Mouse (Mus musculus) left cerebral cortex, postnatal 14 days (tissue): ENCODE results near the gene Strn3. TPM values are rescaled to one million over a fixed set of nuclear protein-coding genes. Genes with fewer than 3 reads are reported as not detected.
"Not testable (repeated sequence)": the region's sequence is repeated elsewhere in the genome, so short reads cannot be mapped to it uniquely, and the experiment has no call there.

Source experiments
- DNase-seq, 2 experiments: peaks; one replicate each; pipeline ENCODE4 v3.0.0; 2021 to 2022; ENCODE audit warnings: low spot score in 2 of 2, mixed read lengths in 1 of 2
- intact Hi-C: fragments of 180-260 bp; cut with DNase I; formaldehyde crosslinking; loops from one replicate; pipeline ENCODE4 v1.15.1; 2025
- total RNA-seq, 2 experiments: library from RNA; stranded (reverse); gene quantifications; 2 replicates each; pipeline ENCODE4 v1.2.3; 2021

Gene Strn3
- total RNA-seq, 2 experiments from 2014 or later = 75.9 to 77.6 TPM

- intact Hi-C loops = no loop called here
- DNase-seq = no peak
Measured at GRCm38 (mm10) chr12:51636689-51637470, 54.8 kb downstream of the Strn3 start.

GRCm38 (mm10) chr12:51636260-51636659 lies 55.4 kb downstream of the Strn3 start:
- no peak for DNase-seq
- intact Hi-C loops = no loop called here

GRCm38 (mm10) chr12:51633481-51633880 lies 58.2 kb downstream of the Strn3 start:
- intact Hi-C loops = no loop called here
- no peak for DNase-seq

- intact Hi-C loops = no loop called here
- DNase-seq = no peak
Measured at GRCm38 (mm10) chr12:51623366-51623694, 68.4 kb downstream of the Strn3 start.

- DNase-seq = peak in 1 of 2 experiments; percentile 28
- intact Hi-C loops = no loop called here
Measured at GRCm38 (mm10) chr12:51622670-51623365, 68.9 kb downstream of the Strn3 start.

- intact Hi-C loops = no loop called here
- DNase-seq = no peak
Measured at GRCm38 (mm10) chr12:51621161-51621560, 70.5 kb downstream of the Strn3 start.

GRCm38 (mm10) chr12:51620572-51620971 lies 71.1 kb downstream of the Strn3 start:
- intact Hi-C loops = no loop called here
- DNase-seq = no peak

- no peak for DNase-seq
- intact Hi-C loops = loop anchor here (10.0 kb wide), 1 partner anchor 198 kb away; no protein-coding TSS in a partner anchor
Measured at GRCm38 (mm10) chr12:51612361-51612760, 79.3 kb downstream of the Strn3 start.

GRCm38 (mm10) chr12:51606138-51606537 lies 85.6 kb downstream of the Strn3 start:
- DNase-seq = no peak
- intact Hi-C loops = no loop called here

GRCm38 (mm10) chr12:51603306-51603705 lies 88.4 kb downstream of the Strn3 start:
- intact Hi-C loops = no loop called here
- DNase-seq = no peak

- DNase-seq = no peak
- intact Hi-C loops = no loop called here
Measured at GRCm38 (mm10) chr12:51594030-51594470, 97.6 kb downstream of the Strn3 start.

- peak in 1 of 2 experiments; percentile 27 for DNase-seq
- intact Hi-C loops = no loop called here
Measured at GRCm38 (mm10) chr12:51593229-51594029, 98.3 kb downstream of the Strn3 start, which contains the start of gene Coch. Gene Coch, plus strand, starts transcription at chr12:51593341.

GRCm38 (mm10) chr12:51592888-51593228 lies 98.8 kb downstream of the Strn3 start:
- DNase-seq = no peak
- intact Hi-C loops = no loop called here

GRCm38 (mm10) chr12:51591921-51592320 lies 99.8 kb downstream of the Strn3 start:
- DNase-seq = no peak
- intact Hi-C loops = no loop called here

- intact Hi-C loops = no loop called here
- DNase-seq = no peak
Measured at GRCm38 (mm10) chr12:51589263-51589662, 102.4 kb downstream of the Strn3 start.

GRCm38 (mm10) chr12:51577816-51578215 lies 113.9 kb downstream of the Strn3 start:
- DNase-seq, intact Hi-C loops: not testable (repeated sequence)

- intact Hi-C loops = no loop called here
- no peak for DNase-seq
Measured at GRCm38 (mm10) chr12:51572651-51573050, 119.0 kb downstream of the Strn3 start.

- intact Hi-C loops = no loop called here
Measured at GRCm38 (mm10) chr12:51569944-51570343, 121.8 kb downstream of the Strn3 start.

GRCm38 (mm10) chr12:51569472-51569871 lies 122.2 kb downstream of the Strn3 start:
- DNase-seq = no peak
- intact Hi-C loops = no loop called here

More at GRCm38 (mm10) chr12:51569944-51570343, 121.8 kb downstream of the Strn3 start:
- DNase-seq = no peak

GRCm38 (mm10) chr12:51567225-51567624 lies 124.5 kb downstream of the Strn3 start:
- intact Hi-C loops = no loop called here
- no peak for DNase-seq
